Mouse (Mus musculus) kidney, adult 2 months (tissue): Measurements from ENCODE around the gene Megf8.

Experiments
- CTCF ChIP-seq: fragments of 200-500 bp; conservative IDR thresholded peaks from 2 replicates; pipeline ENCODE4 v1.5.1; 2011; ENCODE audit warnings: low read depth, mild to moderate bottlenecking, control low read depth, low read length, moderate library complexity, mixed read lengths; ENCODE audit not compliant: insufficient read depth, insufficient read length
- POLR2A ChIP-seq: fragments of 200-500 bp; IDR thresholded peaks from one replicate; pipeline ENCODE4 v1.6.1; 2011; ENCODE audit warnings: low read depth, low read length, control low read depth

DNA sequence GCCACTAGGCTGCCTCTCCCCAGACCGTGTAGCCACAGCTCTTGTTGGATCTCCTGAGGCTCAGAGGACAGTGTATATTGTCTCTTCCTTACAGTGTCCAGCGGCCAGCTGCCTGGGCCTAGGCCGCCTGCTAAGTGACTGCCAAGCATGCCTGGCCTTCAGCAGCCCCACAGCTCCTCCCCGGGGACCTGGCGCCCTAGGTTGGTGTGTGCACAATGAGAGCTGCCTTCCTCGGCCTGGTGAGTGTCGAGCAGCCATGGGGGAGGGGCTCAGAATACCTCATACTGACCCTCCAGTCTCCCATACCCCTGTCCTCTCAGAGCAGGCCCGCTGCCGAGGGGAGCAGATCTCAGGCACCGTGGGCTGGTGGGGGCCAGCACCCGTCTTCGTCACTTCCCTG is 17.5 kb downstream of the Megf8 start:
- TF ChIP-seq CTCF (no peak), POLR2A (no peak)
